Mouse (Mus musculus) heart, embryonic 10.5 days (tissue): ENCODE data around the gene Ndufa11. TPM values are rescaled to one million over a fixed set of nuclear protein-coding genes. Genes with fewer than 3 reads are reported as not detected.

Experiments
- DNase-seq: peaks from one replicate; pipeline ENCODE4 v3.0.0-alpha.2; 2017; ENCODE audit warnings: low spot score
- H3K27ac ChIP-seq: fragments of 300-500 bp; sonication (generic); 2 replicates; pipeline ENCODE4 v1.5.1; 2016; ENCODE audit warnings: mild to moderate bottlenecking
- H3K27me3 ChIP-seq: fragments of 300-500 bp; sonication (generic); 2 replicates; pipeline ENCODE4 v1.6.1; 2016; ENCODE audit warnings: mild to moderate bottlenecking; ENCODE audit not compliant: poor library complexity, insufficient read depth, severe bottlenecking
- H3K36me3 ChIP-seq: fragments of 300-500 bp; sonication (generic); 2 replicates; pipeline ENCODE4 v1.6.1; 2016; ENCODE audit warnings: mild to moderate bottlenecking, moderate library complexity
- H3K4me1 ChIP-seq: fragments of 300-500 bp; sonication (generic); 2 replicates; pipeline ENCODE4 v1.6.1; 2016; ENCODE audit warnings: mild to moderate bottlenecking
- H3K4me3 ChIP-seq: fragments of 300-500 bp; sonication (generic); 2 replicates; pipeline ENCODE4 v1.5.1; 2016; ENCODE audit warnings: mild to moderate bottlenecking, moderate library complexity
- H3K9me3 ChIP-seq: fragments of 300-500 bp; sonication (generic); 2 replicates; pipeline ENCODE4 v1.6.1; 2016; ENCODE audit warnings: mild to moderate bottlenecking, moderate library complexity
- WGBS: fragments of 180-500 bp; shearing (Covaris S2); methylation state at CpG from one replicate; pipeline ENCODE4 v1.1.7; 2016; 5-methylcytosine and 5-hydroxymethylcytosine counted together
- polyA plus RNA-seq: library from polyadenylated mRNA; unstranded; fragments of >200 nt; fragmentation: Nextera tagmentation; extraction: Ambion mirVana; gene quantifications from 2 replicates; pipeline ENCODE4 v1.2.1, GENCODE M21; 2016

Ndufa11 gene
- polyA plus RNA-seq, 1 experiment from 2014 or later = 518 TPM

- H3K9me3 ChIP-seq = no peaks in the 10 kb centered on the region
- DNase-seq = no peak
- H3K27ac ChIP-seq = peak overlapping the region; percentile 98
- H3K36me3 ChIP-seq = peaks cover 41% of the 10 kb centered on the region
- peak overlapping the region; percentile 77 for H3K4me3 ChIP-seq
- H3K4me1 ChIP-seq = peaks cover 28% of the 10 kb centered on the region
- 57% methylated on average over 12 of the region's 12 CpGs for WGBS
- H3K27me3 ChIP-seq = peaks cover 6% of the 10 kb centered on the region; the same call in 1 of the 2 replicates
These were observed 47.9 kb downstream of the Ndufa11 start for GRCm38 (mm10) chr17:56765431-56765830.

GRCm38 (mm10) chr17:56766631-56767405 is 49.3 kb downstream of the Ndufa11 start:
- H3K4me3 ChIP-seq = no peak overlapping the region
- no peaks in the 10 kb centered on the region for H3K9me3 ChIP-seq
- H3K4me1 ChIP-seq = peaks cover 22% of the 10 kb centered on the region
- no peak for DNase-seq
- H3K27ac ChIP-seq = no peak overlapping the region
- WGBS = 94% methylated on average over 27 of the region's 27 CpGs
- H3K36me3 ChIP-seq = peaks cover 55% of the 10 kb centered on the region
- H3K27me3 ChIP-seq = no peaks in the 10 kb centered on the region

- WGBS = 94% methylated on average over 29 of the region's 29 CpGs
- Histone ChIP-seq H3K9me3 (no peaks in the 10 kb centered on the region), H3K4me1 (peaks cover 14% of the 10 kb centered on the region), H3K27me3 (no peaks in the 10 kb centered on the region), H3K4me3 (no peak overlapping the region; the same call in 1 of the 2 replicates), H3K27ac (no peak overlapping the region), H3K36me3 (peaks cover 59% of the 10 kb centered on the region)
- no peak for DNase-seq
These were observed 50.1 kb downstream of the Ndufa11 start for GRCm38 (mm10) chr17:56767531-56768135.

- WGBS = 90% methylated on average over 11 of the region's 11 CpGs
- DNase-seq = no peak
- H3K36me3 ChIP-seq = peaks cover 59% of the 10 kb centered on the region
These were observed 51.4 kb downstream of the Ndufa11 start for GRCm38 (mm10) chr17:56768941-56769340.

GRCm38 (mm10) chr17:56769950-56770349 is 52.4 kb downstream of the Ndufa11 start, which contains the start of gene Prr22:
Gene Prr22 (plus strand): TSS chr17:56770250.
- Histone ChIP-seq H3K27ac (no peak within 1 kb of the TSS), H3K27me3 (no peaks in the 10 kb centered on the region), H3K9me3 (no peaks in the 10 kb centered on the region), H3K36me3 (peaks cover 59% of the 10 kb centered on the region), H3K4me1 (peaks cover 28% of the 10 kb centered on the region), H3K4me3 (no peak within 1 kb of the TSS)
- 88% methylated on average over 5 of the region's 5 CpGs for WGBS
- DNase-seq = no peak

More at GRCm38 (mm10) chr17:56768941-56769340, 51.4 kb downstream of the Ndufa11 start:
- Histone ChIP-seq H3K4me3 (no peak overlapping the region), H3K4me1 (peaks cover 19% of the 10 kb centered on the region), H3K27me3 (no peaks in the 10 kb centered on the region), H3K9me3 (no peaks in the 10 kb centered on the region), H3K27ac (no peak overlapping the region)

Other genes starting within 250 kb of the Ndufa11 start
- 50.4 and 73.5 TPM in 2 replicates for gene Ptprs, start 241.3 kb upstream of the Ndufa11 start, polyA plus RNA-seq
- gene Znrf4, start 205.3 kb upstream of the Ndufa11 start, polyA plus RNA-seq = not detected in 2 replicates
- 0.33 and 0.50 TPM in 2 replicates for gene Gm20219, start 163.4 kb upstream of the Ndufa11 start, polyA plus RNA-seq
- gene Safb2, start 133.2 kb upstream of the Ndufa11 start, polyA plus RNA-seq = 61.3 and 81.0 TPM in 2 replicates
- gene Safb, start 132.9 kb upstream of the Ndufa11 start, polyA plus RNA-seq = 106 and 128 TPM in 2 replicates
- 261 and 317 TPM in 2 replicates for gene 2410015M20Rik, start 108.0 kb upstream of the Ndufa11 start, polyA plus RNA-seq
- 1,286 and 1,339 TPM in 2 replicates for gene Rpl36, start 104.4 kb upstream of the Ndufa11 start, polyA plus RNA-seq
- gene Lonp1, start 90.9 kb upstream of the Ndufa11 start, polyA plus RNA-seq = 58.9 and 65.1 TPM in 2 replicates
- 0.30 and 0.38 TPM in 2 replicates for gene Catsperd, start 89.6 kb upstream of the Ndufa11 start, polyA plus RNA-seq
- gene Ranbp3, start 44.5 kb upstream of the Ndufa11 start, polyA plus RNA-seq = 85.1 and 105 TPM in 2 replicates
- gene Vmac, start 255 bp downstream of the Ndufa11 start, polyA plus RNA-seq = 10.2 and 12.7 TPM in 2 replicates
- gene Nrtn, start 39.8 kb downstream of the Ndufa11 start, polyA plus RNA-seq = 3.3 and 7.4 TPM in 2 replicates
- 39.6 and 41.4 TPM in 2 replicates for gene Dus3l, start 47.0 kb downstream of the Ndufa11 start, polyA plus RNA-seq
- 1.3 and 2.1 TPM in 2 replicates for gene Prr22, start 52.5 kb downstream of the Ndufa11 start, polyA plus RNA-seq
- gene Rfx2, start 113.2 kb downstream of the Ndufa11 start, polyA plus RNA-seq = 4.0 and 4.8 TPM in 2 replicates
- not detected in 2 replicates for gene Acsbg2, start 156.7 kb downstream of the Ndufa11 start, polyA plus RNA-seq
- 0.33 and 0.40 TPM in 2 replicates for gene 1700061G19Rik, start 157.7 kb downstream of the Ndufa11 start, polyA plus RNA-seq
- gene Mllt1, start 217.6 kb downstream of the Ndufa11 start, polyA plus RNA-seq = 42.3 and 46.0 TPM in 2 replicates